Mouse (Mus musculus) stomach, postnatal 0 days (tissue): ENCODE measurements around the gene Sept9. TPM values are rescaled to one million over a fixed set of nuclear protein-coding genes. Genes with fewer than 3 reads are reported as not detected.

Experiments
- ATAC-seq: fragments of 200-750 bp; cut with Nextera tagmentation; 2 replicates; pipeline ENCODE4 v1.8.0; 2017; ENCODE audit not compliant: low FRiP score, low TSS enrichment
- DNase-seq: peaks from one replicate; pipeline ENCODE4 v3.0.0-alpha.2; 2016; ENCODE audit warnings: low spot score
- H3K27ac ChIP-seq: fragments of 300-500 bp; sonication (generic); replicated peaks from 2 replicates; pipeline ENCODE4 v1.5.1; 2014; ENCODE audit warnings: mild to moderate bottlenecking, control low read depth
- H3K27me3 ChIP-seq: fragments of 300-500 bp; sonication (generic); 2 replicates; pipeline ENCODE4 v1.6.1; 2014; ENCODE audit warnings: low read length; ENCODE audit not compliant: control insufficient read depth, insufficient read depth
- H3K36me3 ChIP-seq: fragments of 300-500 bp; sonication (generic); 2 replicates; pipeline ENCODE4 v1.6.1; 2014; ENCODE audit warnings: low read length, mixed read lengths; ENCODE audit not compliant: control insufficient read depth, insufficient read depth
- H3K4me1 ChIP-seq: fragments of 300-500 bp; sonication (generic); replicated peaks from 2 replicates; pipeline ENCODE4 v1.6.1; 2014; ENCODE audit warnings: antibody characterized with exemption; ENCODE audit not compliant: control insufficient read depth, insufficient read depth
- H3K4me2 ChIP-seq: fragments of 300-500 bp; sonication (generic); replicated peaks from 2 replicates; pipeline ENCODE4 v1.6.1; 2014; ENCODE audit warnings: low read depth, mild to moderate bottlenecking, control low read depth, moderate library complexity
- H3K4me3 ChIP-seq: fragments of 300-500 bp; sonication (generic); 2 replicates; pipeline ENCODE4 v1.5.1; 2014; ENCODE audit warnings: low read depth, low read length, control low read depth
- H3K9ac ChIP-seq: fragments of 300-500 bp; sonication (generic); 2 replicates; pipeline ENCODE4 v1.6.1; 2014; ENCODE audit warnings: mild to moderate bottlenecking, low read length, control low read depth, mixed read lengths
- H3K9me3 ChIP-seq: fragments of 300-500 bp; sonication (generic); 2 replicates; pipeline ENCODE4 v1.6.1; 2016; ENCODE audit warnings: low read length; ENCODE audit not compliant: control insufficient read depth
- CTCF ChIP-seq: IDR thresholded peaks from 2 replicates; pipeline ENCODE4 v1.5.1; 2016; ENCODE audit warnings: antibody characterized with exemption, low read depth, mild to moderate bottlenecking, moderate library complexity
- EP300 ChIP-seq: optimal IDR thresholded peaks from 2 replicates; pipeline ENCODE3; 2016; ENCODE audit warnings: antibody characterized with exemption
- WGBS: fragments of 180-500 bp; shearing (Covaris S2); extraction: QIAGEN DNeasy Blood & Tissue Kit; methylation state at CpG from one replicate; pipeline ENCODE4 v1.1.7; 2014; 5-methylcytosine and 5-hydroxymethylcytosine counted together
- polyA plus RNA-seq: library from polyadenylated mRNA; unstranded; fragments of >200 nt; fragmentation: Nextera tagmentation; extraction: Ambion mirVana; gene quantifications from 2 replicates; pipeline ENCODE4 v1.2.1, GENCODE M21; 2015

The Sept9 gene
- polyA plus RNA-seq, 1 experiment from 2014 or later, result 42.9 TPM

GRCm38 (mm10) chr11:117263096-117263808 is 63.8 kb downstream of the Sept9 start:
- WGBS, result 55% methylated on average over 9 of the region's 9 CpGs
- Histone ChIP-seq H3K27me3 (no peaks in the 10 kb centered on the region), H3K9me3 (no peaks in the 10 kb centered on the region), H3K36me3 (no peaks in the 10 kb centered on the region), H3K4me2 (no peak overlapping the region), H3K27ac (peak overlapping the region; percentile 87), H3K9ac (no peak overlapping the region), H3K4me1 (peaks cover 12% of the 10 kb centered on the region), H3K4me3 (no peak overlapping the region)
- TF ChIP-seq CTCF (no peak), EP300 (no peak)
- no peak for ATAC-seq
- DNase-seq, result no peak

DNA sequence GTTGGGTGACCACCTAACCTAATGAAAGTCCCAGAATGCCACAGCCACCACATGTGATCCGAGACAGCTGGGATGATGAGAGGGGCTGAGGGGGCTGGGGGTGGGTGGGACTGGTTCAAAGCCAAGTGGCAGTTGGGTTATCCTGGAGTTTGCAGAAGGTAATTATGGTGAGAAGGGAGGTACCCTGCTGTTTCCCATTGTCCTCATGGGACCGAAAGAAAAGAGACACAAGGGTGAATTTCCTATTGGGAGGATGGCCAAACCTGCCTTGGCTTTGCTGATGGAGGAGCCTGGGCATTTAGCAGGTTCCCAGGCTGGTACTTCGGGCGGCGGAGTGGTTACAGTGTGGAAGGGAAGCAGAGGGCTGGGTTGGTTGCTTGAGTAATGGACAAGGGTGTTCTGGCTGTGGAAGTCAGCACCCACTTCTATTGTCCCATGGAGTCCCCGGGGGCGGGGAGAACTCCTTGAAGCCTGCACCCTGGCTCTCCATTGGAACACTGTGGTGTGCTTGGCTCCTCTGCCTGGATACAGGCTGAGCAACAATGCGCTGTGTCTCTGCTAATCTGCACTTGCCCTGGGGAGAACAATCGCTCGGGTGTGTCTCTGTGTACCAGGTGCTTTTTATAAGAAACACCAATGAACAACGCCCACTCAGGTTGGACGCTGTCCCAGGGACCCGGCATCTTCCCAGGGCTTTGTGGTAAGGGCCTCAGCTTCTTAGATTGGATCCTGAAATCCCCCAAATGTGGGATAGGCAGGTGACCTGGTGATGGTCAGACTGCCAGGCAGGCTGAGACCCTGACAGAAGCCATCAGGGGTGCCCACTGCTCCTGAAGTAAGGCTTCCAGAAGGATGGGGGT is 64.9 kb downstream of the Sept9 start:
- ATAC-seq (peak; percentile 9; the same call in 1 of the 2 replicates), DNase-seq (peak; percentile 63)
- Histone ChIP-seq H3K4me3 (no peak overlapping the region), H3K27ac (peak overlapping the region; percentile 87), H3K4me1 (peaks cover 16% of the 10 kb centered on the region), H3K4me2 (no peak overlapping the region; the same call in 1 of the 2 replicates), H3K27me3 (no peaks in the 10 kb centered on the region), H3K9ac (no peak overlapping the region), H3K9me3 (no peaks in the 10 kb centered on the region), H3K36me3 (no peaks in the 10 kb centered on the region)
- TF ChIP-seq CTCF (no peak), EP300 (no peak)
- 47% methylated on average over 13 of the region's 13 CpGs for WGBS

GRCm38 (mm10) chr11:117265270-117265980 is 66.0 kb downstream of the Sept9 start:
- DNase-seq (peak; percentile 54), ATAC-seq (peak; percentile 48)
- H3K9ac ChIP-seq, result peak overlapping the region; percentile 67
- H3K9me3 ChIP-seq, result no peaks in the 10 kb centered on the region
- no peaks in the 10 kb centered on the region for H3K27me3 ChIP-seq
- H3K4me1 ChIP-seq, result peaks cover 16% of the 10 kb centered on the region
- no peaks in the 10 kb centered on the region for H3K36me3 ChIP-seq
- WGBS, result 4% methylated on average over 18 of the region's 18 CpGs
- peak overlapping the region; percentile 87 for H3K27ac ChIP-seq
- peak overlapping the region; percentile 65 for H3K4me2 ChIP-seq
- TF ChIP-seq EP300, result no peak
- peak; percentile 64 for TF ChIP-seq CTCF
- H3K4me3 ChIP-seq, result peak overlapping the region; percentile 67

- Histone ChIP-seq H3K27me3 (no peaks in the 10 kb centered on the region), H3K9me3 (no peaks in the 10 kb centered on the region), H3K27ac (peak overlapping the region; percentile 87), H3K4me1 (peaks cover 16% of the 10 kb centered on the region), H3K36me3 (no peaks in the 10 kb centered on the region), H3K9ac (peak overlapping the region; percentile 67), H3K4me3 (peak overlapping the region; percentile 67), H3K4me2 (peak overlapping the region; percentile 65)
- peak; percentile 70 for DNase-seq
- TF ChIP-seq EP300, result no peak
- no peak for TF ChIP-seq CTCF
- 2% methylated on average over 66 of the region's 69 CpGs for WGBS
- peak; percentile 74 for ATAC-seq
Measured at GRCm38 (mm10) chr11:117265981-117266905, 66.8 kb downstream of the Sept9 start.
